Mouse (Mus musculus): ENCODE results near the gene Ovch2.

Gene Ovch2

GRCm38 (mm10) chr7:107745111-107745510 is 55.9 kb downstream of the Ovch2 start:
- DNase-seq (ENCODE audit: extremely low spot score, low read depth, low spot score), result no peak

GRCm38 (mm10) chr7:107744454-107744853 is 56.6 kb downstream of the Ovch2 start:
- no peak for DNase-seq (ENCODE audit: extremely low spot score, low read depth, low spot score)

- no peak for DNase-seq (ENCODE audit: extremely low spot score, low read depth, low spot score)
These were observed 58.0 kb downstream of the Ovch2 start for GRCm38 (mm10) chr7:107742963-107743465.

- DNase-seq (ENCODE audit: extremely low spot score, low read depth, low spot score), result no peak
These were observed 62.3 kb downstream of the Ovch2 start for GRCm38 (mm10) chr7:107738726-107739125.

- no peak for DNase-seq (ENCODE audit: extremely low spot score, low read depth, low spot score)
These were observed 67.8 kb downstream of the Ovch2 start for GRCm38 (mm10) chr7:107733162-107733561.
